Mouse (Mus musculus) lung, embryonic 16.5 days (tissue): ENCODE measurements around the gene Gprasp2. TPM values are rescaled to one million over a fixed set of nuclear protein-coding genes. Genes with fewer than 3 reads are reported as not detected.
"Not testable (repeated sequence)": the region's sequence is repeated elsewhere in the genome, so short reads cannot be mapped to it uniquely, and the experiment has no call there.

Experiments
- ATAC-seq: fragments of 200-750 bp; cut with Nextera tagmentation; 2 replicates; pipeline ENCODE4 v1.8.0; 2017; ENCODE audit warnings: low read depth, mild to moderate bottlenecking, moderate library complexity
- H3K27ac ChIP-seq: fragments of 300-500 bp; sonication (generic); 2 replicates; pipeline ENCODE4 v1.5.1; 2014; ENCODE audit warnings: mild to moderate bottlenecking, control low read depth, low read length
- H3K27me3 ChIP-seq: fragments of 300-500 bp; sonication (generic); 2 replicates; pipeline ENCODE4 v1.6.1; 2014; ENCODE audit warnings: low read depth, low read length, mixed read lengths; ENCODE audit not compliant: control insufficient read depth, insufficient read depth
- H3K36me3 ChIP-seq: fragments of 300-500 bp; sonication (generic); 2 replicates; pipeline ENCODE4 v1.6.1; 2014; ENCODE audit warnings: low read length; ENCODE audit not compliant: control insufficient read depth, insufficient read depth
- H3K4me1 ChIP-seq: fragments of 300-500 bp; sonication (generic); replicated peaks from 2 replicates; pipeline ENCODE4 v1.6.1; 2014; ENCODE audit warnings: low read length, mixed read lengths; ENCODE audit not compliant: control insufficient read depth, insufficient read depth
- H3K4me2 ChIP-seq: fragments of 300-500 bp; sonication (generic); 2 replicates; pipeline ENCODE4 v1.6.1; 2014; ENCODE audit warnings: low read depth, low read length, control low read depth
- H3K4me3 ChIP-seq: fragments of 300-500 bp; sonication (generic); 2 replicates; pipeline ENCODE4 v1.5.1; 2014; ENCODE audit warnings: mild to moderate bottlenecking, low read length, control low read depth
- H3K9ac ChIP-seq: fragments of 300-500 bp; sonication (generic); 2 replicates; pipeline ENCODE4 v1.6.1; 2014; ENCODE audit warnings: low read length, control low read depth
- H3K9me3 ChIP-seq: fragments of 300-500 bp; sonication (generic); 2 replicates; pipeline ENCODE4 v1.6.1; 2016; ENCODE audit warnings: low read length; ENCODE audit not compliant: control insufficient read depth
- WGBS: fragments of 180-500 bp; shearing (Covaris S2); extraction: QIAGEN DNeasy Blood & Tissue Kit; methylation state at CpG from one replicate; pipeline ENCODE4 v1.1.7; 2014; 5-methylcytosine and 5-hydroxymethylcytosine counted together
- polyA plus RNA-seq: library from polyadenylated mRNA; unstranded; fragments of >200 nt; fragmentation: Nextera tagmentation; extraction: Ambion mirVana; gene quantifications from 2 replicates; pipeline ENCODE4 v1.2.1, GENCODE M21; 2015

Gprasp2 gene
- polyA plus RNA-seq, 1 experiment from 2014 or later, result 18.0 TPM

GRCm38 (mm10) chrX:135835896-135836295 lies 2.9 kb upstream of the Gprasp2 start:
- WGBS, result 0% methylated on average over 1 of the region's 1 CpGs
- ATAC-seq, result not testable (repeated sequence)

GRCm38 (mm10) chrX:135837896-135838295 lies 938 bp upstream of the Gprasp2 start:
- no peak overlapping the region for H3K4me2 ChIP-seq
- H3K4me1 ChIP-seq, result no peaks in the 10 kb centered on the region
- no peak for ATAC-seq
- H3K9ac ChIP-seq, result no peak overlapping the region
- H3K9me3 ChIP-seq, result no peaks in the 10 kb centered on the region
- no peaks in the 10 kb centered on the region for H3K27me3 ChIP-seq
- H3K27ac ChIP-seq, result no peak overlapping the region
- 69% methylated on average over 2 of the region's 2 CpGs for WGBS
- H3K36me3 ChIP-seq, result no peaks in the 10 kb centered on the region
- H3K4me3 ChIP-seq, result no peak overlapping the region

More at GRCm38 (mm10) chrX:135835896-135836295, 2.9 kb upstream of the Gprasp2 start:
- not testable (repeated sequence) for H3K4me2 ChIP-seq, H3K9me3 ChIP-seq, H3K36me3 ChIP-seq, H3K4me3 ChIP-seq, H3K27ac ChIP-seq, H3K9ac ChIP-seq, H3K4me1 ChIP-seq, H3K27me3 ChIP-seq

GRCm38 (mm10) chrX:135839397-135840391 lies 860 bp downstream of the Gprasp2 start:
- not testable (repeated sequence) for H3K27ac ChIP-seq, H3K4me1 ChIP-seq, H3K36me3 ChIP-seq, H3K9me3 ChIP-seq, H3K27me3 ChIP-seq
- WGBS, result 19% methylated on average over 13 of the region's 17 CpGs
- H3K4me2 ChIP-seq, result peak overlapping the region; percentile 72
- ATAC-seq, result peak; percentile 39
- peak overlapping the region; percentile 47 for H3K9ac ChIP-seq
- H3K4me3 ChIP-seq, result peak overlapping the region; percentile 51

GRCm38 (mm10) chrX:135866806-135867205 lies 28.0 kb downstream of the Gprasp2 start:
- H3K4me1 ChIP-seq, H3K36me3 ChIP-seq, H3K27ac ChIP-seq, ATAC-seq, H3K9ac ChIP-seq, H3K4me3 ChIP-seq, H3K27me3 ChIP-seq, H3K9me3 ChIP-seq, H3K4me2 ChIP-seq: not testable (repeated sequence)
- WGBS, result 84% methylated on average over 9 of the region's 9 CpGs

DNA sequence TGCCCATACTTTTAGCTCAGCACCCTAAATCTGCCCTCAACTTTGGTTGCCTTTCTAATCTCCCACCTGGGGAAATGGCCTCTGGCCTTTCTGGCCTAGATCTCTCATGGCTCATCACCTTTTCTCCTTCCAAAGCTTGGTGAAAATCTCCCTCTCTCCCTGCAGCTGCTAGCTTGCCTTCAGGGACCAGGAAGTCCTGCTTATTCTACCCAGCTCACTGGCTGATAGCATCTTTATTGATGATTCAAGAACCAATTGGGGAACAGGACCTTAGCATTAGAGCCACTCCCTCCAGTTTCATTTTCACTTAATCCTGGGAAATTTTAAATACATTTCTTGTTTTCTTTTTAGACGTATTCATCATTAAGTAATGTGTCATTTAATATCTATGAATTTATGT lies 37.8 kb downstream of the Gprasp2 start:
- WGBS, result 70% methylated on average over 1 of the region's 1 CpGs
- H3K9me3 ChIP-seq, result no peaks in the 10 kb centered on the region
- H3K4me3 ChIP-seq, result no peak overlapping the region
- H3K36me3 ChIP-seq, result no peaks in the 10 kb centered on the region
- no peak overlapping the region for H3K4me2 ChIP-seq
- no peaks in the 10 kb centered on the region for H3K4me1 ChIP-seq
- H3K9ac ChIP-seq, result no peak overlapping the region
- no peak for ATAC-seq
- H3K27ac ChIP-seq, result no peak overlapping the region
- no peaks in the 10 kb centered on the region for H3K27me3 ChIP-seq

- Histone ChIP-seq H3K4me3 (no peak overlapping the region), H3K9me3 (no peaks in the 10 kb centered on the region), H3K9ac (no peak overlapping the region), H3K36me3 (no peaks in the 10 kb centered on the region), H3K27ac (no peak overlapping the region), H3K27me3 (no peaks in the 10 kb centered on the region), H3K4me1 (no peaks in the 10 kb centered on the region), H3K4me2 (no peak overlapping the region)
- no peak for ATAC-seq
- 95% methylated on average over 1 of the region's 1 CpGs for WGBS
Measured at GRCm38 (mm10) chrX:135879626-135880025, 40.8 kb downstream of the Gprasp2 start.

DNA sequence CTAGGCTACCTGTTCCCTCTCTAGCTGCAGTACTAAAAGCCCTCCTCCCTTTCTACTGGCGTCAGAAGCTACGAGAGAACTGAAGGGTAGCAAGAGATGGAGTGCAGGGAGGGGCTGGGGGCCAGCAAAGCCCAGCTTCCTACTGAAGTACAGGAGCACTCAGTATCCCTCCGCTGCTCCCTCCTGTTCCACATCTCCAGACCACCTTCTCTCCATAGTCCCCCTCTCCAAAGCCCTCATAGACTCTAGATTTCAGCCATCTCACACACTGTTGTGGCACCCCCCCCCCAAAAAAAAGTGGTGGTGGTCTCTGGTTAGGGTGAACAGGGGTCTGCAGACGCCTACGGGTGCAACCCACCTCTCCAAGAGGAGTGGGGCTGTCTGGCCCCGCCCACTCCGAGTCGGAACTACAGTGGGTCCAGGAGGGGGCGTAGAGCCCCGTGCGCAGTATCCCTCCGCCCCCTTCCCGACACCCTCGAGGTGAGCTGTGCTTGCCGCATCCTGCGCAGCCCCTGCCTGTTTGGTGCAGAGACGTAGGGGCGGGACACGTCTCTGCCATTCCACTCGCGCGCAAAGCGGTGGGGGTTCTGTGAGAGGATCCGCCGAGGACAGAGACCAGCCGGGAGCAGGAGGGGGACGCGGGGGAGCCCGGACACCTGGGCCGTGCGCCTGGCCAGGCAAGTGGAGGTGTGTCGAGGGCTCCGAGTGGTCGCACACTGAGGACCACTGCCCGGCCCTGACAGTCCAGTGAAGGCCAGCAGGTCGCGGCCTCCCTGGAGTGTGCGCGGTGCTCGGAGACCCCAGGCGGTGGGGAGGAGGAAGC lies 46.8 kb downstream of the Gprasp2 start:
- 12% methylated on average over 36 of the region's 41 CpGs for WGBS
- peak; percentile 97 for ATAC-seq
- H3K4me3 ChIP-seq, result peak overlapping the region; percentile 71

DNA sequence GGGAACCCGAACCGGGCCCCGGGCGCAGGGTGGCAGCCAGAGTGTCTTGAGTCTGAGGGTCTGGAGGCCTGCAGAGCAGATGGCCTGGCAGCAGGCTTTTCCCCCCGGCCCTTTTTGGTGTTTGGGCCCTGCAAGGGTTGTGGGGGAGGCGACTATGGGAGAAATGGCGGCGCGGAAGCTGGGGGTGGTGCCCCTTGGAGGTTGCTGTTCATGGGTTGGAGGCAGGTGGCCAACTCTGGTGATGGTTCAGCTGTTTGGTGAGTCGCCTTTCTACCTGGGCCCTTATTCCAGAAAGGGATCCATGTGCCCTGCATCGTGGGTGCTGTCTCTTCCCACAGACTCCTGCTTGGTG lies 47.4 kb downstream of the Gprasp2 start:
- ATAC-seq, result peak; percentile 37; the same call in 1 of the 2 replicates
- H3K9me3 ChIP-seq, result no peaks in the 10 kb centered on the region
- no peaks in the 10 kb centered on the region for H3K36me3 ChIP-seq
- no peaks in the 10 kb centered on the region for H3K4me1 ChIP-seq
- peak overlapping the region; percentile 88 for H3K9ac ChIP-seq
- 19% methylated on average over 10 of the region's 11 CpGs for WGBS
- peak overlapping the region; percentile 46 for H3K4me2 ChIP-seq
- H3K27ac ChIP-seq, result peak overlapping the region; percentile 72
- H3K27me3 ChIP-seq, result no peaks in the 10 kb centered on the region
- peak overlapping the region; percentile 71 for H3K4me3 ChIP-seq

More for the DNA sequence above, 46.8 kb downstream of the Gprasp2 start:
- Histone ChIP-seq H3K27me3 (no peaks in the 10 kb centered on the region), H3K9me3 (no peaks in the 10 kb centered on the region), H3K4me2 (peak overlapping the region; percentile 46), H3K4me1 (no peaks in the 10 kb centered on the region), H3K36me3 (no peaks in the 10 kb centered on the region), H3K27ac (peak overlapping the region; percentile 72), H3K9ac (peak overlapping the region; percentile 88)
